Mouse (Mus musculus) left cerebral cortex, adult 2 months (tissue): Measurements from ENCODE around the gene T2. TPM values are rescaled to one million over a fixed set of nuclear protein-coding genes. Genes with fewer than 3 reads are reported as not detected.
"Not testable (repeated sequence)": the region's sequence is repeated elsewhere in the genome, so short reads cannot be mapped to it uniquely, and the experiment has no call there.

Experiments used
- DNase-seq, 2 experiments: peaks; one replicate each; pipeline ENCODE4 v3.0.0; 2021 to 2022; ENCODE audit warnings: low spot score in 2 of 2, mixed read lengths in 1 of 2; ENCODE audit errors: extremely low spot score in 1 of 2
- H3K27ac ChIP-seq: fragments of 200-600 bp; 2 replicates; pipeline ENCODE4 v1.8.1; 2022
- H3K4me3 ChIP-seq: fragments of 200-600 bp; 2 replicates; pipeline ENCODE4 v1.8.1; 2022
- CTCF ChIP-seq: fragments of 200-600 bp; IDR thresholded peaks from 2 replicates; pipeline ENCODE4 v1.8.1; 2022; ENCODE audit warnings: antibody characterized with exemption, mild to moderate bottlenecking, moderate library complexity
- intact Hi-C: fragments of 180-260 bp; cut with DNase I; formaldehyde crosslinking; loops from one replicate; pipeline ENCODE4 v1.15.1; 2025
- long read RNA-seq, 2 experiments: library from polyadenylated mRNA; stranded (forward); transcript quantifications; one replicate each; pipeline ENCODE4 v2.0.0; 2021; ENCODE audit warnings: borderline mapping rate in 2 of 2
- total RNA-seq, 2 experiments: library from RNA; stranded (reverse); gene quantifications; 2 replicates each; pipeline ENCODE4 v1.2.3; 2021

The T2 gene
- total RNA-seq, result under 1 TPM; 0.70 to 0.79 TPM
- long read RNA-seq, experiment 1, partial matches to known transcripts, result 0 of 1 reads
- long read RNA-seq, experiment 1, other reads (novel, unspliced or antisense), result 1 of 1 reads
- long read RNA-seq, experiment 2, result 0 reads

- no peak for DNase-seq
- TF ChIP-seq CTCF, result no peak
- intact Hi-C loops, result no loop called here
- no peak within 1 kb of the TSS for H3K27ac ChIP-seq
- H3K4me3 ChIP-seq, result no peak within 1 kb of the TSS
Observed at GRCm38 (mm10) chr17:8355692-8356091, at the start of gene T2. T2 (plus strand) TSS chr17:8355992.

GRCm38 (mm10) chr17:8310838-8311614, 44.8 kb upstream of the T2 start, which contains the start of gene Sft2d1:
Sft2d1 (plus strand) TSS chr17:8311102.
- intact Hi-C loops, result loop anchor here (1.0 kb wide), 2 partner anchors 28 to 61 kb away; no protein-coding TSS in a partner anchor
- H3K4me3 ChIP-seq, result peak within 1 kb of the TSS; percentile 92
- TF ChIP-seq CTCF, result no peak; the same call in 1 of the 2 replicates
- H3K27ac ChIP-seq, result peak within 1 kb of the TSS; percentile 95
- DNase-seq, result peak; percentile 97 to 98

- Histone ChIP-seq H3K27ac (peak overlapping the region; percentile 95; the same call in 1 of the 2 replicates), H3K4me3 (peak overlapping the region; percentile 92)
- DNase-seq, result no peak
- intact Hi-C loops, result loop anchor here (1.0 kb wide), 2 partner anchors 28 to 61 kb away; no protein-coding TSS in a partner anchor
- TF ChIP-seq CTCF, result no peak
Observed at GRCm38 (mm10) chr17:8311751-8312150, 44.0 kb upstream of the T2 start.

GRCm38 (mm10) chr17:8313976-8314375, 41.8 kb upstream of the T2 start:
- no peak for DNase-seq
- TF ChIP-seq CTCF, result no peak
- H3K4me3 ChIP-seq, result no peak overlapping the region
- no peak overlapping the region for H3K27ac ChIP-seq
- intact Hi-C loops, result no loop called here

GRCm38 (mm10) chr17:8316251-8316650, 39.5 kb upstream of the T2 start:
- peak; percentile 69 for TF ChIP-seq CTCF
- intact Hi-C loops, result loop anchor here (1.0 to 5.0 kb wide), 2 partner anchors 57 to 106 kb away; no protein-coding TSS in a partner anchor
- Histone ChIP-seq H3K4me3 (no peak overlapping the region), H3K27ac (no peak overlapping the region)
- DNase-seq, result peak in 1 of 2 experiments; percentile 24

GRCm38 (mm10) chr17:8326877-8327276, 28.9 kb upstream of the T2 start:
- DNase-seq, intact Hi-C loops, H3K4me3 ChIP-seq, H3K27ac ChIP-seq: not testable (repeated sequence)

- no peak overlapping the region for H3K4me3 ChIP-seq
- TF ChIP-seq CTCF, result peak; percentile 41
Observed at GRCm38 (mm10) chr17:8328511-8329174, 27.1 kb upstream of the T2 start.

GRCm38 (mm10) chr17:8330602-8331001, 25.2 kb upstream of the T2 start:
- no peak for DNase-seq
- intact Hi-C loops, result no loop called here
- TF ChIP-seq CTCF, result no peak
- Histone ChIP-seq H3K4me3 (no peak overlapping the region), H3K27ac (no peak overlapping the region)

More at GRCm38 (mm10) chr17:8328511-8329174, 27.1 kb upstream of the T2 start:
- no peak overlapping the region for H3K27ac ChIP-seq
- intact Hi-C loops, result no loop called here
- no peak for DNase-seq

- DNase-seq, intact Hi-C loops, H3K27ac ChIP-seq, H3K4me3 ChIP-seq: not testable (repeated sequence)
Observed at GRCm38 (mm10) chr17:8337159-8337558, 18.6 kb upstream of the T2 start, which contains the start of gene Prr18. Prr18 (plus strand) TSS chr17:8337459.

- Histone ChIP-seq H3K27ac (peak overlapping the region; percentile 90), H3K4me3 (peak overlapping the region; percentile 73)
- no peak for TF ChIP-seq CTCF
- intact Hi-C loops, result no loop called here
- DNase-seq, result no peak
Observed at GRCm38 (mm10) chr17:8339666-8340374, 16.0 kb upstream of the T2 start.
